Mouse (Mus musculus) stomach, postnatal 0 days (tissue): ENCODE results near the gene Hist1h2bb. TPM values are rescaled to one million over a fixed set of nuclear protein-coding genes. Genes with fewer than 3 reads are reported as not detected.
"Not testable (repeated sequence)": the region's sequence is repeated elsewhere in the genome, so short reads cannot be mapped to it uniquely, and the experiment has no call there.

ENCODE experiments used
- ATAC-seq: fragments of 200-750 bp; cut with Nextera tagmentation; 2 replicates; pipeline ENCODE4 v1.8.0; 2017; ENCODE audit not compliant: low FRiP score, low TSS enrichment
- DNase-seq: peaks from one replicate; pipeline ENCODE4 v3.0.0-alpha.2; 2016; ENCODE audit warnings: low spot score
- H3K27ac ChIP-seq: fragments of 300-500 bp; sonication (generic); replicated peaks from 2 replicates; pipeline ENCODE4 v1.5.1; 2014; ENCODE audit warnings: mild to moderate bottlenecking, control low read depth
- H3K27me3 ChIP-seq: fragments of 300-500 bp; sonication (generic); 2 replicates; pipeline ENCODE4 v1.6.1; 2014; ENCODE audit warnings: low read length; ENCODE audit not compliant: control insufficient read depth, insufficient read depth
- H3K36me3 ChIP-seq: fragments of 300-500 bp; sonication (generic); 2 replicates; pipeline ENCODE4 v1.6.1; 2014; ENCODE audit warnings: low read length, mixed read lengths; ENCODE audit not compliant: control insufficient read depth, insufficient read depth
- H3K4me1 ChIP-seq: fragments of 300-500 bp; sonication (generic); replicated peaks from 2 replicates; pipeline ENCODE4 v1.6.1; 2014; ENCODE audit warnings: antibody characterized with exemption; ENCODE audit not compliant: control insufficient read depth, insufficient read depth
- H3K4me2 ChIP-seq: fragments of 300-500 bp; sonication (generic); replicated peaks from 2 replicates; pipeline ENCODE4 v1.6.1; 2014; ENCODE audit warnings: low read depth, mild to moderate bottlenecking, control low read depth, moderate library complexity
- H3K4me3 ChIP-seq: fragments of 300-500 bp; sonication (generic); 2 replicates; pipeline ENCODE4 v1.5.1; 2014; ENCODE audit warnings: low read depth, low read length, control low read depth
- H3K9ac ChIP-seq: fragments of 300-500 bp; sonication (generic); 2 replicates; pipeline ENCODE4 v1.6.1; 2014; ENCODE audit warnings: mild to moderate bottlenecking, low read length, control low read depth, mixed read lengths
- H3K9me3 ChIP-seq: fragments of 300-500 bp; sonication (generic); 2 replicates; pipeline ENCODE4 v1.6.1; 2016; ENCODE audit warnings: low read length; ENCODE audit not compliant: control insufficient read depth
- CTCF ChIP-seq: IDR thresholded peaks from 2 replicates; pipeline ENCODE4 v1.5.1; 2016; ENCODE audit warnings: antibody characterized with exemption, low read depth, mild to moderate bottlenecking, moderate library complexity
- EP300 ChIP-seq: optimal IDR thresholded peaks from 2 replicates; pipeline ENCODE3; 2016; ENCODE audit warnings: antibody characterized with exemption
- WGBS: fragments of 180-500 bp; shearing (Covaris S2); extraction: QIAGEN DNeasy Blood & Tissue Kit; methylation state at CpG from one replicate; pipeline ENCODE4 v1.1.7; 2014; 5-methylcytosine and 5-hydroxymethylcytosine counted together
- polyA plus RNA-seq: library from polyadenylated mRNA; unstranded; fragments of >200 nt; fragmentation: Nextera tagmentation; extraction: Ambion mirVana; gene quantifications from 2 replicates; pipeline ENCODE4 v1.2.1, GENCODE M21; 2015

Hist1h2bb gene
- polyA plus RNA-seq, 1 experiment from 2014 or later, result 0.91 TPM

DNA sequence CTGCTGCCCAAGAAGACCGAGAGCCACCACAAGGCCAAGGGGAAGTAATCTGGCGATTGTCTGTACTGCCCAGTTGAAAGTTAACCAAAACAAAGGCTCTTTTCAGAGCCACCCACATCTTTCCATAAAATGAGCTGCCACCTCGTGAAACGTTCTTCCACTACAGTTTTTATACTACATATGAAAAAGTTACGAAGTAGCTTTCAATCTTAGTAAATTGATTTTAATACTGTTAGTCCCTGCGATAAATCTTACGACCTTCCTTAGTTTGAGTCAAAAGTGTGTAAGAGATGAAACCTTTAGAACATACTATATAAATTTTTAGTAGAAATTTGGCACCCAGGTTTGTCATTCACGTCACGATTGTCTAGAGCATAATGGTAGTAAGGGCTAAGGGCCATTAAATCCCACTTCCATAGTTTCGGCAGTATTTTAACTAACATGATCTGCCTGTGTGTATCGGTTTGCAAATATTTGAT lies 5.0 kb downstream of the Hist1h2bb start:
- no peaks in the 10 kb centered on the region for H3K9me3 ChIP-seq
- ATAC-seq (no peak), DNase-seq (no peak)
- H3K36me3 ChIP-seq, result no peaks in the 10 kb centered on the region
- H3K4me1 ChIP-seq, result no peaks in the 10 kb centered on the region
- H3K27ac ChIP-seq, result peak overlapping the region; percentile 90
- peak overlapping the region; percentile 31 for H3K4me3 ChIP-seq
- peak overlapping the region; percentile 55 for H3K4me2 ChIP-seq
- H3K9ac ChIP-seq, result peak overlapping the region; percentile 18; the same call in 1 of the 2 replicates
- H3K27me3 ChIP-seq, result no peaks in the 10 kb centered on the region
- no peak; the same call in 1 of the 2 replicates for TF ChIP-seq CTCF
- 1% methylated on average over 11 of the region's 11 CpGs for WGBS

- peak within 1 kb of the TSS; percentile 90 for H3K27ac ChIP-seq
- H3K27me3 ChIP-seq, H3K4me1 ChIP-seq, H3K9me3 ChIP-seq, H3K36me3 ChIP-seq: not testable (repeated sequence)
- peak within 1 kb of the TSS; percentile 55 for H3K4me2 ChIP-seq
- peak; percentile 88 for DNase-seq
- peak within 1 kb of the TSS; percentile 31 for H3K4me3 ChIP-seq
- H3K9ac ChIP-seq, result peak within 1 kb of the TSS; percentile 47
- 0% methylated on average over 18 of the region's 47 CpGs for WGBS
- peak; percentile 80 for ATAC-seq
These were observed 5.7 kb downstream of the Hist1h2bb start, which contains the start of gene Hist1h3b for GRCm38 (mm10) chr13:23752067-23752741. Gene Hist1h3b, plus strand, starts transcription at chr13:23752267.

DNA sequence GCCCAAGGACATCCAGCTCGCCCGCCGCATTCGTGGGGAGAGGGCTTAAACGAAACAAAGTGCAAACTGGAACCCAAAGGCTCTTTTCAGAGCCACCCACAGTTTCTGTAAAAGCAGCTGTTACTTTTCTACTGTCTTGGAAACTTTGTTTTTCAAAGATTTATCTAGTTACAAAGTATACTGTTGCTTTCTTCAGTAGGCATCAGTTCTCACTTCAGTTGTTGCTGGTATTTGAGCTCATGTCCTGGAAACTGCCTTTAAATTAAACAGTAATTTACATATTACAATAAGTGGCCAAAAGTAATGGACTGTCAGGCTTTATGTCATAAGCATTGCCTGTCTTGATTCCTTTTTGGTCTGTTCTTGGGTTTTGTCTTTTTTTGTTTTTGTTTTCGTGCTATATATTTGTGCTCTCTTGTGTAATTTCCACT lies 6.2 kb downstream of the Hist1h2bb start:
- Histone ChIP-seq H3K4me2 (peak overlapping the region; percentile 40), H3K36me3 (no peaks in the 10 kb centered on the region), H3K9ac (peak overlapping the region; percentile 47), H3K9me3 (no peaks in the 10 kb centered on the region), H3K4me1 (no peaks in the 10 kb centered on the region), H3K27me3 (no peaks in the 10 kb centered on the region), H3K27ac (0 out of 2 replicates have a peak overlapping the region, but pooled peaks have one; percentile 18), H3K4me3 (peak overlapping the region; percentile 20)
- DNase-seq, result no peak
- no peak for TF ChIP-seq EP300
- TF ChIP-seq CTCF, result no peak
- ATAC-seq, result no peak
- WGBS, result 6% methylated on average over 6 of the region's 6 CpGs

DNA sequence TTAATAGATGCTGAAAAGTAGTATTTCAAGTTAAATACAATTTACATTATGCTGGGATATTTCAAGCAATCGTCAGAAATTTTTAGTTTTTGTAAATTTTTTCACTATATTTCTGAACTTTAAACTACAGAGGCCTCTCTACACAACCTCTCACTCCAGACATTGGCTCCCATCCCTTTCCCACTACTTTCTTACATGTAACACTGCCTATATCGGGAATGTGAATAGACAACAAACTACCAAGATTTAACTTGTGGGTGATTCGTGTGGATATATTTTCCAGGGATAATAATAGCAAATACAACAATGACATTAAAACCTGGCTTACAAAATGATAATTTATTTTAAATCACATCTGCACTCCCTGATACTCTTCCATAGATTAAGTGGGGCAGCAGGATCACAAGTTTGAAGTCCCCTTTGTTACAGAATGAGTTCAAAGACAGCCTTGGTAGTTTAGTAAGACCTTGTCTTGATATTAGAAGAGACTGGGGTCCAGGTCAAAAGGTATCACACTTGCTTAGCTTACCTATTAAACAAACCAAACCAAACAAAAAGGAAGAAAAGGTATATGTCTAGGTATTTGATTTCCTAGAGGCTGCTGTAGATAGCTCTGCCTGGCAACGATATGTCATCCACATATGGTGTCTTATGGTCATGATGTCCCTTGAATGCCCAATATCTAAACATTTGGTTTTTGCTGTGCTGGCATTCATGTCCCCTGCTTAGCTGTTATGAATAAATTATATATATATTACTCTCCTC lies 7.0 kb downstream of the Hist1h2bb start:
- H3K36me3 ChIP-seq, result no peaks in the 10 kb centered on the region
- H3K27me3 ChIP-seq, result no peaks in the 10 kb centered on the region
- H3K4me2 ChIP-seq, result no peak overlapping the region
- H3K4me1 ChIP-seq, result no peaks in the 10 kb centered on the region
- H3K4me3 ChIP-seq, result no peak overlapping the region
- WGBS, result 36% methylated on average over 4 of the region's 4 CpGs
- H3K27ac ChIP-seq, result no peak overlapping the region
- DNase-seq (no peak), ATAC-seq (no peak)
- no peak for TF ChIP-seq EP300
- no peak for TF ChIP-seq CTCF
- no peak overlapping the region for H3K9ac ChIP-seq
- H3K9me3 ChIP-seq, result no peaks in the 10 kb centered on the region

DNA sequence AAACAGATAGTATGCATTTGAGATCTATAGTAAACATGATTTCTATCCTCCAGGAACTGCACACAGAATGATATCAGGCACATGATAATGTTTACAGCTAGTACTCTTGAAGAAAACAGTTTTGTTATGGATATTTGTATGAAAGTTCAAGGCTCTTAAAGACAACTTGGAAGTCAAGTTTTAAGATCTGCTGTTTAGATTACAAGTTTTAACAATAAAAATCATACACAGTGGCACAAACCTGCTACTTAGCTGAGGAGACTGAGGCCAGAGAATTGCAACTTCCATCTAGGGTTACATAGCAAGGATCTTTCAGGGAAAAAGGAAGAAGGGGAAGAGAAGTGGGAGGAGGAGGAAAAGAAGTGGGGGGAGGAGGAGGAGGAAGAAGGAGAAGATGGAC lies 8.5 kb downstream of the Hist1h2bb start:
- Histone ChIP-seq H3K4me1 (no peaks in the 10 kb centered on the region), H3K36me3 (no peaks in the 10 kb centered on the region), H3K27me3 (no peaks in the 10 kb centered on the region), H3K4me2 (no peak overlapping the region), H3K4me3 (no peak overlapping the region), H3K9me3 (no peaks in the 10 kb centered on the region), H3K27ac (no peak overlapping the region), H3K9ac (no peak overlapping the region)
- no peak for ATAC-seq
- no peak for DNase-seq
- TF ChIP-seq EP300 (no peak), CTCF (no peak)

DNA sequence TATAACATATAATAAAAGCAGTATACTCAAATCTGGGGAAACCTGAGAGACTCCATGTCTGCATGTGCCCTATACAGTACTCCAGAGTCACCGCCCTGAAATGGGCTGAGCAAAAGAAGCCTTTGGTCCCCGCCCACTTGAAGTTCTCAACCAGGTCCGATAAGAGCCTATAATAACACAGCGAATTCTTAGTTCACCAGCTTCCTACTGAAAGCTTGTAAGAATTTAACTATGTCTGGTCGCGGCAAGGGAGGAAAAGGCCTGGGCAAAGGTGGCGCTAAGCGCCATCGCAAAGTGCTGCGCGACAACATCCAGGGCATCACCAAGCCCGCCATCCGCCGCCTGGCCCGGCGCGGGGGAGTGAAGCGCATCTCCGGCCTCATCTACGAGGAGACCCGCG lies 10.3 kb downstream of the Hist1h2bb start, which contains the start of gene Hist1h4b:
TSS of gene Hist1h4b (plus strand) at position 224 of the 400 bp plus-strand sequence.
- ATAC-seq, result peak; percentile 79
- DNase-seq, result peak; percentile 91
- H3K36me3 ChIP-seq, result no peaks in the 10 kb centered on the region
- no peaks in the 10 kb centered on the region for H3K27me3 ChIP-seq
- H3K27ac ChIP-seq, result peak within 1 kb of the TSS; percentile 90
- H3K9me3 ChIP-seq, result no peaks in the 10 kb centered on the region
- TF ChIP-seq CTCF, result no peak
- peak; percentile 74 for TF ChIP-seq EP300
- H3K4me3 ChIP-seq, result peak within 1 kb of the TSS; percentile 35
- peak within 1 kb of the TSS; percentile 61 for H3K9ac ChIP-seq
- WGBS, result 0% methylated on average over 17 of the region's 22 CpGs
- H3K4me1 ChIP-seq, result no peaks in the 10 kb centered on the region
- H3K4me2 ChIP-seq, result peak within 1 kb of the TSS; percentile 52
